Mouse (Mus musculus): ENCODE results near the gene Mast1. TPM values are rescaled to one million over a fixed set of nuclear protein-coding genes. Genes with fewer than 3 reads are reported as not detected.
A peak's percentile ranks its signal among the peaks of the same experiment; 100 is the strongest.

Gene Mast1
- 0.11 and 0.19 TPM in 2 replicates for polyA plus RNA-seq (2015; fragmentation: Nextera tagmentation; extraction: Ambion mirVana)

- H3K4me3 ChIP-seq = peak within 1 kb of the TSS; percentile 52
- ATAC-seq (ENCODE audit: extremely low read depth, insufficient number of reproducible peaks, low FRiP score, low TSS enrichment) = peak; percentile 22; the same call in 1 of the 2 replicates
Observed at GRCm38 (mm10) chr8:84936962-84937546, at the start of gene Mast1. TSS of gene Mast1 (minus strand) at chr8:84937359.

GRCm38 (mm10) chr8:84986379-84986945, 49.3 kb upstream of the Mast1 start:
- 31% methylated on average over 8 of the region's 8 CpGs for WGBS
- peaks cover 22% of the 10 kb centered on the region for H3K27me3 ChIP-seq (replicated peaks)
- ATAC-seq (ENCODE audit: extremely low read depth, insufficient number of reproducible peaks, low FRiP score, low TSS enrichment) = no peak
- peak overlapping the region; percentile 99 for H3K4me2 ChIP-seq
- H3K4me3 ChIP-seq = peak overlapping the region; percentile 66
- H3K27ac ChIP-seq (replicated peaks) = peak overlapping the region; percentile 72; the same call in 1 of the 2 replicates
- no peaks in the 10 kb centered on the region for H3K9me3 ChIP-seq
- H3K36me3 ChIP-seq = no peaks in the 10 kb centered on the region
- H3K9ac ChIP-seq = peak overlapping the region; percentile 83
- H3K4me1 ChIP-seq = peaks cover 52% of the 10 kb centered on the region

More at GRCm38 (mm10) chr8:84936962-84937546, at the start of gene Mast1:
- peaks cover 17% of the 10 kb centered on the region for H3K4me1 ChIP-seq
- H3K27ac ChIP-seq (replicated peaks) = no peak within 1 kb of the TSS
- H3K4me2 ChIP-seq = peak within 1 kb of the TSS; percentile 73
- no peaks in the 10 kb centered on the region for H3K36me3 ChIP-seq
- peaks cover 94% of the 10 kb centered on the region for H3K27me3 ChIP-seq (replicated peaks)
- H3K9ac ChIP-seq = peak within 1 kb of the TSS; percentile 65
- no peaks in the 10 kb centered on the region for H3K9me3 ChIP-seq
- WGBS = under 1% methylated on average over 47 of the region's 50 CpGs

GRCm38 (mm10) chr8:84985684-84986378, 48.7 kb upstream of the Mast1 start:
- Histone ChIP-seq H3K9me3 (no peaks in the 10 kb centered on the region), H3K4me1 (peaks cover 53% of the 10 kb centered on the region), H3K36me3 (no peaks in the 10 kb centered on the region), H3K27ac (replicated peaks) (peak overlapping the region; percentile 72), H3K9ac (peak overlapping the region; percentile 83), H3K4me3 (peak overlapping the region; percentile 66), H3K27me3 (replicated peaks) (peaks cover 22% of the 10 kb centered on the region), H3K4me2 (peak overlapping the region; percentile 99)
- peak; percentile 27 for ATAC-seq (ENCODE audit: extremely low read depth, insufficient number of reproducible peaks, low FRiP score, low TSS enrichment)
- 1% methylated on average over 53 of the region's 53 CpGs for WGBS

GRCm38 (mm10) chr8:84985049-84985683, 48.0 kb upstream of the Mast1 start:
- ATAC-seq (ENCODE audit: extremely low read depth, insufficient number of reproducible peaks, low FRiP score, low TSS enrichment) = no peak
- peak overlapping the region; percentile 72 for H3K27ac ChIP-seq (replicated peaks)
- H3K9me3 ChIP-seq = no peaks in the 10 kb centered on the region
- WGBS = 2% methylated on average over 23 of the region's 23 CpGs
- H3K36me3 ChIP-seq = no peaks in the 10 kb centered on the region
- H3K4me1 ChIP-seq = peaks cover 57% of the 10 kb centered on the region
- peak overlapping the region; percentile 99 for H3K4me2 ChIP-seq
- peak overlapping the region; percentile 83 for H3K9ac ChIP-seq
- peaks cover 22% of the 10 kb centered on the region for H3K27me3 ChIP-seq (replicated peaks)
- H3K4me3 ChIP-seq = peak overlapping the region; percentile 66

GRCm38 (mm10) chr8:84984294-84985048, 47.3 kb upstream of the Mast1 start:
- Histone ChIP-seq H3K4me2 (peak overlapping the region; percentile 99), H3K27me3 (replicated peaks) (peaks cover 22% of the 10 kb centered on the region), H3K9me3 (no peaks in the 10 kb centered on the region), H3K4me1 (peaks cover 63% of the 10 kb centered on the region), H3K27ac (replicated peaks) (peak overlapping the region; percentile 72), H3K9ac (peak overlapping the region; percentile 83), H3K36me3 (no peaks in the 10 kb centered on the region), H3K4me3 (peak overlapping the region; percentile 66)
- no peak for ATAC-seq (ENCODE audit: extremely low read depth, insufficient number of reproducible peaks, low FRiP score, low TSS enrichment)
- 11% methylated on average over 16 of the region's 16 CpGs for WGBS

- Histone ChIP-seq H3K4me3 (no peak overlapping the region), H3K27ac (replicated peaks) (no peak overlapping the region), H3K4me2 (no peak overlapping the region), H3K9me3 (no peaks in the 10 kb centered on the region), H3K36me3 (no peaks in the 10 kb centered on the region), H3K4me1 (peaks cover 76% of the 10 kb centered on the region), H3K9ac (no peak overlapping the region), H3K27me3 (replicated peaks) (peaks cover 13% of the 10 kb centered on the region)
- 57% methylated on average over 3 of the region's 3 CpGs for WGBS
- no peak for ATAC-seq (ENCODE audit: extremely low read depth, insufficient number of reproducible peaks, low FRiP score, low TSS enrichment)
Observed at GRCm38 (mm10) chr8:84982499-84983011, 45.4 kb upstream of the Mast1 start.

- ATAC-seq (ENCODE audit: extremely low read depth, insufficient number of reproducible peaks, low FRiP score, low TSS enrichment) = no peak
- H3K27me3 ChIP-seq (replicated peaks) = peaks cover 6% of the 10 kb centered on the region
- no peaks in the 10 kb centered on the region for H3K36me3 ChIP-seq
- H3K9ac ChIP-seq = no peak overlapping the region
- 70% methylated on average over 15 of the region's 15 CpGs for WGBS
- no peaks in the 10 kb centered on the region for H3K9me3 ChIP-seq
- no peak overlapping the region for H3K4me2 ChIP-seq
- peak overlapping the region; percentile 90; the same call in 1 of the 2 replicates for H3K27ac ChIP-seq (replicated peaks)
- peaks cover 81% of the 10 kb centered on the region for H3K4me1 ChIP-seq
- H3K4me3 ChIP-seq = no peak overlapping the region
Observed at GRCm38 (mm10) chr8:84981644-84982498, 44.7 kb upstream of the Mast1 start.

- peak overlapping the region; percentile 88 for H3K9ac ChIP-seq
- H3K4me1 ChIP-seq = peaks cover 79% of the 10 kb centered on the region
- peak overlapping the region; percentile 99 for H3K4me2 ChIP-seq
- H3K27me3 ChIP-seq (replicated peaks) = no peaks in the 10 kb centered on the region
- peak overlapping the region; percentile 90 for H3K27ac ChIP-seq (replicated peaks)
- H3K9me3 ChIP-seq = no peaks in the 10 kb centered on the region
- peak overlapping the region; percentile 73 for H3K4me3 ChIP-seq
- ATAC-seq (ENCODE audit: extremely low read depth, insufficient number of reproducible peaks, low FRiP score, low TSS enrichment) = no peak
- H3K36me3 ChIP-seq = no peaks in the 10 kb centered on the region
- WGBS = 29% methylated on average over 11 of the region's 11 CpGs
Observed at GRCm38 (mm10) chr8:84980622-84981358, 43.6 kb upstream of the Mast1 start.

GRCm38 (mm10) chr8:84979599-84980421, 42.7 kb upstream of the Mast1 start:
- Histone ChIP-seq H3K4me3 (peak overlapping the region; percentile 73), H3K9me3 (no peaks in the 10 kb centered on the region), H3K27ac (replicated peaks) (peak overlapping the region; percentile 90), H3K4me2 (peak overlapping the region; percentile 99), H3K9ac (peak overlapping the region; percentile 88), H3K4me1 (peaks cover 78% of the 10 kb centered on the region), H3K27me3 (replicated peaks) (no peaks in the 10 kb centered on the region), H3K36me3 (peaks cover 6% of the 10 kb centered on the region)
- ATAC-seq (ENCODE audit: extremely low read depth, insufficient number of reproducible peaks, low FRiP score, low TSS enrichment) = peak; percentile 6; the same call in 1 of the 2 replicates
- WGBS = 1% methylated on average over 42 of the region's 42 CpGs
